Mouse (Mus musculus) hindbrain, embryonic 11.5 days (tissue): ENCODE measurements around the gene Ctbs. TPM values are rescaled to one million over a fixed set of nuclear protein-coding genes. Genes with fewer than 3 reads are reported as not detected.

ENCODE experiments used
- ATAC-seq: fragments of 200-750 bp; cut with Nextera tagmentation; 2 replicates; pipeline ENCODE4 v1.8.0; 2017; ENCODE audit warnings: mild to moderate bottlenecking, moderate TSS enrichment, moderate library complexity; ENCODE audit not compliant: low FRiP score
- DNase-seq: peaks from one replicate; pipeline ENCODE4 v3.0.0-alpha.2; 2015; ENCODE audit warnings: low spot score
- H3K27ac ChIP-seq: fragments of 300-500 bp; sonication (generic); 2 replicates; pipeline ENCODE4 v1.5.1; 2014; ENCODE audit warnings: mild to moderate bottlenecking, low read depth, low read length
- H3K27me3 ChIP-seq: fragments of 300-500 bp; sonication (generic); 2 replicates; pipeline ENCODE4 v1.6.1; 2014; ENCODE audit warnings: mild to moderate bottlenecking, low read length, moderate library complexity, mixed read lengths; ENCODE audit not compliant: control insufficient read depth, insufficient read depth
- H3K36me3 ChIP-seq: fragments of 300-500 bp; sonication (generic); 2 replicates; pipeline ENCODE4 v1.6.1; 2014; ENCODE audit warnings: mild to moderate bottlenecking, low read length, moderate library complexity, mixed read lengths; ENCODE audit not compliant: control insufficient read depth, insufficient read depth
- H3K4me1 ChIP-seq: fragments of 300-500 bp; sonication (generic); replicated peaks from 2 replicates; pipeline ENCODE4 v1.6.1; 2014; ENCODE audit warnings: low read length, mixed read lengths; ENCODE audit not compliant: control insufficient read depth, insufficient read depth
- H3K4me2 ChIP-seq: fragments of 300-500 bp; sonication (generic); replicated peaks from 2 replicates; pipeline ENCODE4 v1.6.1; 2014; ENCODE audit warnings: mild to moderate bottlenecking, low read depth, low read length
- H3K4me3 ChIP-seq: fragments of 300-500 bp; sonication (generic); 2 replicates; pipeline ENCODE4 v1.5.1; 2014; ENCODE audit warnings: low read depth, low read length
- H3K9ac ChIP-seq: fragments of 300-500 bp; sonication (generic); 2 replicates; pipeline ENCODE4 v1.6.1; 2014; ENCODE audit warnings: low read depth, low read length
- H3K9me3 ChIP-seq: fragments of 300-500 bp; sonication (generic); 2 replicates; pipeline ENCODE4 v1.6.1; 2016; ENCODE audit warnings: low read length; ENCODE audit not compliant: control insufficient read depth
- WGBS: fragments of 180-500 bp; shearing (Covaris S2); extraction: QIAGEN DNeasy Blood & Tissue Kit; methylation state at CpG from one replicate; pipeline ENCODE4 v1.1.7; 2014; 5-methylcytosine and 5-hydroxymethylcytosine counted together
- polyA plus RNA-seq: library from polyadenylated mRNA; unstranded; fragments of >200 nt; fragmentation: Nextera tagmentation; extraction: Ambion mirVana; gene quantifications from 2 replicates; pipeline ENCODE4 v1.2.1, GENCODE M21; 2014

Gene Ctbs
- polyA plus RNA-seq, 1 experiment from 2014 or later: 8.8 TPM

GRCm38 (mm10) chr3:146448969-146449368, 626 bp upstream of the Ctbs start:
- no peak overlapping the region for H3K4me3 ChIP-seq
- WGBS: 85% methylated on average over 6 of the region's 6 CpGs
- no peaks in the 10 kb centered on the region for H3K9me3 ChIP-seq
- no peaks in the 10 kb centered on the region for H3K36me3 ChIP-seq
- H3K4me2 ChIP-seq: no peak overlapping the region
- H3K27me3 ChIP-seq: no peaks in the 10 kb centered on the region
- H3K27ac ChIP-seq: no peak overlapping the region
- H3K4me1 ChIP-seq: no peaks in the 10 kb centered on the region; the same call in 1 of the 2 replicates
- DNase-seq (no peak), ATAC-seq (no peak)
- H3K9ac ChIP-seq: no peak overlapping the region

- H3K4me2 ChIP-seq: peak overlapping the region; percentile 67
- DNase-seq: peak; percentile 96
- H3K9me3 ChIP-seq: no peaks in the 10 kb centered on the region
- no peaks in the 10 kb centered on the region for H3K36me3 ChIP-seq
- WGBS: under 1% methylated on average over 29 of the region's 29 CpGs
- H3K4me3 ChIP-seq: peak overlapping the region; percentile 45
- peak overlapping the region; percentile 31; the same call in 1 of the 2 replicates for H3K27ac ChIP-seq
- ATAC-seq: peak; percentile 99
- H3K27me3 ChIP-seq: no peaks in the 10 kb centered on the region
- peak overlapping the region; percentile 69 for H3K9ac ChIP-seq
- H3K4me1 ChIP-seq: no peaks in the 10 kb centered on the region; the same call in 1 of the 2 replicates
These were observed 811 bp downstream of the Ctbs start for GRCm38 (mm10) chr3:146450371-146450841.

GRCm38 (mm10) chr3:146451375-146451774, 1.8 kb downstream of the Ctbs start:
- H3K4me1 ChIP-seq: no peaks in the 10 kb centered on the region; the same call in 1 of the 2 replicates
- H3K27me3 ChIP-seq: no peaks in the 10 kb centered on the region
- no peaks in the 10 kb centered on the region for H3K36me3 ChIP-seq
- no peaks in the 10 kb centered on the region for H3K9me3 ChIP-seq
- 90% methylated on average over 5 of the region's 5 CpGs for WGBS
- no peak overlapping the region for H3K4me3 ChIP-seq
- DNase-seq (no peak), ATAC-seq (no peak)
- H3K4me2 ChIP-seq: no peak overlapping the region
- H3K9ac ChIP-seq: no peak overlapping the region
- no peak overlapping the region for H3K27ac ChIP-seq

GRCm38 (mm10) chr3:146462939-146463338, 13.3 kb downstream of the Ctbs start:
- no peak overlapping the region for H3K9ac ChIP-seq
- H3K27ac ChIP-seq: no peak overlapping the region
- DNase-seq (no peak), ATAC-seq (no peak)
- no peaks in the 10 kb centered on the region for H3K9me3 ChIP-seq
- no peak overlapping the region for H3K4me3 ChIP-seq
- no peaks in the 10 kb centered on the region for H3K27me3 ChIP-seq
- 64% methylated on average over 2 of the region's 2 CpGs for WGBS
- no peak overlapping the region for H3K4me2 ChIP-seq
- no peaks in the 10 kb centered on the region for H3K36me3 ChIP-seq
- H3K4me1 ChIP-seq: no peaks in the 10 kb centered on the region

DNA sequence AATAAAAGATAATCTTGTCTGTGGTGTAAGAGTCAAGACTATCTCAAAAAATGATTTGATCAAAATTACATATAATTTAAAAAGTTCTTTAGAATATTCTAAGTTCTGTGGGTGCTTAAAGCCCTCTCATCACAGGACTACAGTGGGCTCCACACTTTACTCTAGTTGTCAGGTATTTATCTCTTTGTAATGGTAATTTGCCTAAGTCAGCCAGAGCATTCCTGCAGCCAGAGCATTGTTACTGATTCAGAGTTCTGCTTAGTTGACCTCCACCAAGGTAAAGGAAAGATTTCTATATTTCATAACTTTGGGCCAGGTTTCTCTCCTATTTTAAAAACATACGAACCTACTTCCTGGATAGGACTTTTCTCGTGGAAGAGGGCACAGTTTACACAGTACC, 19.6 kb downstream of the Ctbs start:
- H3K4me3 ChIP-seq: no peak overlapping the region
- ATAC-seq (no peak), DNase-seq (no peak)
- no peaks in the 10 kb centered on the region for H3K36me3 ChIP-seq
- H3K9me3 ChIP-seq: no peaks in the 10 kb centered on the region
- 82% methylated on average over 2 of the region's 2 CpGs for WGBS
- H3K4me1 ChIP-seq: no peaks in the 10 kb centered on the region
- H3K27ac ChIP-seq: no peak overlapping the region
- H3K4me2 ChIP-seq: no peak overlapping the region
- no peaks in the 10 kb centered on the region for H3K27me3 ChIP-seq
- no peak overlapping the region for H3K9ac ChIP-seq

DNA sequence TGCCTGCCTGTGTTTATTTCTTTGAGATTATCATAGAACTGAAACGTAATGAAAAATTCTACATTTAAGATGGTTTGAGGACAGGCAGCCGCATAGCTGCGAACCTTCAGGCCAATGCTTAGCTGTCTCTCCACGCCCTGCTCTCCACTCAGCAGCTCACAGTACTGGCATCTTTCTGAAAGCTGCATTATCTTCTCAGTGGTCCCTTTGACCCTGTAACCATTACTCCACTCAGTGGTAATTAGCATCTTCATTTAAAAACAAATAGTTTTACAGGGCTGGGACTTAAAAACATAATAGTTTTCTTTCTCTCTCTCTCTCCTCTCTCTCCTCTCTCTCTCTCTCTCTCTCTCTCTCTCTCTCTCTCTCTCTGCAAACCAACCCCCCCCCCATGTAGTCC, 23.1 kb downstream of the Ctbs start:
- no peaks in the 10 kb centered on the region for H3K27me3 ChIP-seq
- WGBS: 71% methylated on average over 4 of the region's 4 CpGs
- H3K36me3 ChIP-seq: no peaks in the 10 kb centered on the region
- no peak overlapping the region for H3K4me3 ChIP-seq
- no peaks in the 10 kb centered on the region for H3K4me1 ChIP-seq
- H3K27ac ChIP-seq: no peak overlapping the region
- no peak overlapping the region for H3K9ac ChIP-seq
- no peak overlapping the region for H3K4me2 ChIP-seq
- H3K9me3 ChIP-seq: no peaks in the 10 kb centered on the region
- DNase-seq: no peak
- no peak for ATAC-seq

- Histone ChIP-seq H3K4me1 (no peaks in the 10 kb centered on the region), H3K4me3 (no peak overlapping the region), H3K27ac (no peak overlapping the region), H3K4me2 (no peak overlapping the region), H3K36me3 (no peaks in the 10 kb centered on the region), H3K27me3 (no peaks in the 10 kb centered on the region), H3K9ac (no peak overlapping the region), H3K9me3 (no peaks in the 10 kb centered on the region)
- DNase-seq: no peak
- no peak for ATAC-seq
These were observed 24.1 kb downstream of the Ctbs start for GRCm38 (mm10) chr3:146473741-146474140.

- Histone ChIP-seq H3K9me3 (no peaks in the 10 kb centered on the region), H3K27ac (no peak overlapping the region), H3K9ac (no peak overlapping the region), H3K36me3 (no peaks in the 10 kb centered on the region), H3K4me2 (no peak overlapping the region), H3K27me3 (no peaks in the 10 kb centered on the region), H3K4me3 (no peak overlapping the region), H3K4me1 (no peaks in the 10 kb centered on the region)
- no peak for DNase-seq
- ATAC-seq: no peak
- WGBS: 91% methylated on average over 3 of the region's 3 CpGs
These were observed 24.8 kb downstream of the Ctbs start for GRCm38 (mm10) chr3:146474428-146474827.

- DNase-seq (no peak), ATAC-seq (no peak)
- 77% methylated on average over 2 of the region's 2 CpGs for WGBS
- Histone ChIP-seq H3K9me3 (no peaks in the 10 kb centered on the region), H3K4me2 (no peak overlapping the region), H3K9ac (no peak overlapping the region), H3K4me3 (no peak overlapping the region), H3K4me1 (no peaks in the 10 kb centered on the region), H3K27me3 (no peaks in the 10 kb centered on the region), H3K36me3 (no peaks in the 10 kb centered on the region), H3K27ac (no peak overlapping the region)
These were observed 32.4 kb downstream of the Ctbs start for GRCm38 (mm10) chr3:146482044-146482443.
